Mouse (Mus musculus) MN1 (cell line): ENCODE measurements around the gene Zfp942.
A peak's percentile ranks its signal among the peaks of the same experiment; 100 is the strongest.

Experiments used
- DNase-seq: peaks from one replicate; pipeline ENCODE4 v3.0.0-alpha.2; 2016; ENCODE audit warnings: low spot score

Zfp942 gene

GRCm38 (mm10) chr17:21962107-21962907 is at the start of gene Zfp942, which contains the start of gene Zfp943:
TSS of gene Zfp942 (minus strand) at chr17:21962464.
TSS of gene Zfp943 (plus strand) at chr17:21962552.
- peak; percentile 73 for DNase-seq

- DNase-seq: peak; percentile 23
Measured at GRCm38 (mm10) chr17:21963302-21963701, 1.0 kb upstream of the Zfp942 start.

GRCm38 (mm10) chr17:21909456-21910052 is 52.7 kb downstream of the Zfp942 start, which contains the start of gene Zfp995:
TSS of gene Zfp995 (minus strand) at chr17:21909926.
- peak; percentile 89 for DNase-seq

GRCm38 (mm10) chr17:21909039-21909438 is 53.2 kb downstream of the Zfp942 start:
- peak; percentile 27 for DNase-seq
